In genomic region chr17:65930960-65931359, GRCm38 (mm10) we compare ENCODE assay signal across 8 mouse cellular contexts. TPM values are rescaled to one million over a fixed set of nuclear protein-coding genes. Genes with fewer than 3 reads are reported as not detected.
DNase-seq lines count a peak whose midpoint lies in the region; ATAC-seq and TF ChIP-seq lines count a peak whose summit lies in the region.

No protein-coding gene starts in this region.

- H3K27ac ChIP-seq in intestine, embryonic 15.5 days = 0 out of 2 replicates have a peak overlapping the region, but pooled peaks have one; percentile 14
- H3K27ac ChIP-seq in intestine, postnatal 0 days (ENCODE audit: low read depth, low read length) = no peak overlapping the region

- no peak for DNase-seq in Patski (ENCODE audit: low read depth, low spot score)
- peak; percentile 59 to 73 for DNase-seq in cerebellum, postnatal 36 days
- peak; percentile 68 to 76 for DNase-seq in heart, postnatal 10 days
- peak; percentile 67 for DNase-seq in lung, postnatal 14 days
- no peak for DNase-seq in B cell, adult 2 months
- DNase-seq in testis, postnatal 10 days (ENCODE audit: low spot score) = no peak

- no peak overlapping the region for H3K9ac ChIP-seq in intestine, embryonic 15.5 days
- H3K9ac ChIP-seq in intestine, postnatal 0 days (ENCODE audit: low read depth, low read length) = no peak overlapping the region

- TF ChIP-seq CTCF in intestine, postnatal 0 days (IDR thresholded peaks at IDR 0.05; ENCODE audit: low read depth) = no peak
- no peak for TF ChIP-seq CTCF in Patski (IDR thresholded peaks at IDR 0.05)

- in situ Hi-C loops in Patski (cut with MboI; ENCODE audit: low pct_unique_long_range_greater_than_20kb) = no loop called here

- no peak overlapping the region for H3K4me3 ChIP-seq in intestine, embryonic 15.5 days (replicated peaks)
- no peak overlapping the region for H3K4me3 ChIP-seq in intestine, postnatal 0 days (ENCODE audit: low read depth, low read length)

- H3K36me3 ChIP-seq in intestine, embryonic 15.5 days = peaks cover 7% of the 10 kb centered on the region; the same call in 1 of the 2 replicates
- H3K36me3 ChIP-seq in intestine, postnatal 0 days (ENCODE audit: control insufficient read depth, insufficient read depth) = peaks cover 22% of the 10 kb centered on the region

- peaks cover 10% of the 10 kb centered on the region for H3K4me1 ChIP-seq in intestine, embryonic 15.5 days (replicated peaks)
- H3K4me1 ChIP-seq in intestine, postnatal 0 days (replicated peaks; ENCODE audit: control insufficient read depth, insufficient read depth, low read length) = peaks cover 7% of the 10 kb centered on the region; the same call in 1 of the 2 replicates

- POLR2A ChIA-PET in Patski (lab: Charles Lee) = no interaction called here

- H3K9me3 ChIP-seq in intestine, embryonic 15.5 days = no peaks in the 10 kb centered on the region
- H3K9me3 ChIP-seq in intestine, postnatal 0 days (ENCODE audit: control insufficient read depth) = no peaks in the 10 kb centered on the region

- intact Hi-C loops in heart, postnatal 10 days (cut with DNase I) = no loop called here

- peak; percentile 60; the same call in 1 of the 2 replicates for ATAC-seq in intestine, embryonic 15.5 days
- no peak for ATAC-seq in intestine, postnatal 0 days
- peak; percentile 66 for ATAC-seq in Patski

- 59% methylated on average over 6 of the region's 6 CpGs for WGBS in intestine, embryonic 15.5 days
- WGBS in intestine, postnatal 0 days = 43% methylated on average over 6 of the region's 6 CpGs

- no peaks in the 10 kb centered on the region for H3K27me3 ChIP-seq in intestine, embryonic 15.5 days (replicated peaks)
- no peaks in the 10 kb centered on the region for H3K27me3 ChIP-seq in intestine, postnatal 0 days (replicated peaks; ENCODE audit: control insufficient read depth, insufficient read depth, low read length)
- no peaks in the 10 kb centered on the region for H3K27me3 ChIP-seq in Patski

- H3K4me2 ChIP-seq in intestine, embryonic 15.5 days (replicated peaks) = no peak overlapping the region
- H3K4me2 ChIP-seq in intestine, postnatal 0 days (replicated peaks; ENCODE audit: low read depth) = no peak overlapping the region

- CTCF ChIA-PET in Patski (lab: Charles Lee) = no interaction called here

RNA-seq across cellular contexts. Expression of gene Twsg1, which starts 20.1 kb away (rescaled TPM):
- polyA plus RNA-seq in intestine, embryonic 15.5 days (2015; fragmentation: Nextera tagmentation; extraction: Ambion mirVana) = 74.6 and 82.4 TPM in 2 replicates
- polyA plus RNA-seq in intestine, postnatal 0 days (2015; fragmentation: Nextera tagmentation; extraction: Ambion mirVana) = 35.6 and 36.0 TPM in 2 replicates
- 162 TPM for polyA plus RNA-seq in Patski (2021)
- total RNA-seq in heart, postnatal 10 days (2021) = 10 to 100 TPM; 67.5 to 71.5 TPM

RNA-seq across cellular contexts. Expression of gene Ralbp1, which starts 45.4 kb away (rescaled TPM):
- polyA plus RNA-seq in intestine, embryonic 15.5 days (2015; fragmentation: Nextera tagmentation; extraction: Ambion mirVana) = 64.3 and 74.9 TPM in 2 replicates
- 57.4 and 66.2 TPM in 2 replicates for polyA plus RNA-seq in intestine, postnatal 0 days (2015; fragmentation: Nextera tagmentation; extraction: Ambion mirVana)
- polyA plus RNA-seq in Patski (2021) = 65.8 TPM
- total RNA-seq in heart, postnatal 10 days (2021) = 10 to 100 TPM; 30.7 to 38.1 TPM

Comparison
In these comparisons a context has a peak if more than half of its experiments do, and no peak if none do; other contexts are left out.
1. DNase-seq: peak in cerebellum, postnatal 36 days (2 of 2), heart, postnatal 10 days (2 of 2) and lung, postnatal 14 days (single experiment); none in Patski (single experiment), B cell, adult 2 months (0 of 2) and testis, postnatal 10 days (single experiment).